Mouse (Mus musculus) erythroblast, embryonic 14.5 days (primary cell): Measurements from ENCODE around the gene Nme3. TPM values are rescaled to one million over a fixed set of nuclear protein-coding genes. Genes with fewer than 3 reads are reported as not detected.

Experiments
- H3K27me3 ChIP-seq: 2 replicates; pipeline ENCODE4 v1.6.1; 2012; ENCODE audit warnings: inconsistent platforms; ENCODE audit not compliant: control insufficient read depth
- H3K36me3 ChIP-seq: 2 replicates; pipeline ENCODE4 v1.6.1; 2012; ENCODE audit warnings: mild to moderate bottlenecking, inconsistent platforms; ENCODE audit not compliant: control insufficient read depth
- H3K4me1 ChIP-seq: 2 replicates; pipeline ENCODE4 v1.6.1; 2012; ENCODE audit warnings: inconsistent platforms; ENCODE audit not compliant: control insufficient read depth
- H3K4me3 ChIP-seq: replicated peaks from 2 replicates; pipeline ENCODE3; 2012; ENCODE audit warnings: moderate library complexity, mild to moderate bottlenecking, inconsistent platforms
- H3K9me3 ChIP-seq: 2 replicates; pipeline ENCODE4 v1.6.1; 2012; ENCODE audit warnings: low read length, inconsistent platforms, mixed read lengths; ENCODE audit not compliant: control insufficient read depth
- GATA1 ChIP-seq: IDR thresholded peaks from 2 replicates; pipeline ENCODE4 v1.6.1; 2012; ENCODE audit warnings: low read length, inconsistent platforms, mixed read lengths
- TAL1 ChIP-seq: IDR thresholded peaks from 3 replicates; pipeline ENCODE4 v1.6.1; 2012; ENCODE audit warnings: low read length, inconsistent platforms, mixed read lengths
- polyA plus RNA-seq: library from polyadenylated mRNA; stranded (reverse); fragments of >175 nt; gene quantifications from 2 replicates; pipeline ENCODE4 v1.2.3, GENCODE M21; 2012

The Nme3 gene
- polyA plus RNA-seq: 14.9 and 16.7 TPM in 2 replicates

DNA sequence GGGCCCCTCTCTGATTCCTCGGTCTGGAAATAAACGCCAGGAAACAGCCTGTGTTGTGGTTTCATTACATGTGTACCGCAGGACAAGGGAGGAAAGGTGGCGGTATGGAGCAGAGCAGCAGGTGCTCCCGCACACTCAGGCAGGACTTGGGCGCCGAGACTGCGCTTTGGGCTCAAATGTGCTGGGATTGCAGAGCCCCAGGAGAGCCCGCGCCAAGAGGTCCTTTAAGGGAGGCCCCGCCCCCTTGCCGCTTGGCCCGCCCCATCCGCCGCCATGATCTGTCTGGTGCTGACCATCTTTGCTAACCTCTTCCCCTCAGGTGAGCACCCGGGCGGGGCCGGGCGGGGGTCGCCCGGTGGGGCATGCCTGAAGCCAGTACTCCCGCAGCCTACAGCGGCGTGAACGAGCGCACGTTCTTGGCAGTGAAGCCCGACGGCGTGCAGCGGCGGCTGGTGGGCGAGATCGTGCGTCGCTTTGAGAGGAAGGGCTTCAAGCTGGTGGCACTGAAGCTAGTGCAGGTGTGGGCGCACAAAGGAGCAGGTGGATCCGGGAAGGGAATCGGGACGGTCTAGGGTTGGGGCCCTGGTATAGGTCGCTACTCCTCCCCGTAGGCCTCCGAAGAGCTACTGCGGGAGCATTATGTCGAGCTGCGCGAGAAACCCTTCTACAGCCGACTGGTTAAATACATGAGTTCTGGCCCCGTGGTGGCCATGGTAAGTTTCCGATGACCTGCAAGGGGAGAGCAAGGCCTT lies at the start of gene Nme3:
Nme3 (plus strand) TSS at position 260 of the 752 bp plus-strand sequence.
- H3K36me3 ChIP-seq: peaks cover 81% of the 10 kb centered on the region
- H3K4me3 ChIP-seq: peak within 1 kb of the TSS; percentile 64
- no peaks in the 10 kb centered on the region for H3K9me3 ChIP-seq
- TF ChIP-seq GATA1: no peak
- no peak for TF ChIP-seq TAL1
- no peaks in the 10 kb centered on the region for H3K27me3 ChIP-seq
- peaks cover 83% of the 10 kb centered on the region for H3K4me1 ChIP-seq

DNA sequence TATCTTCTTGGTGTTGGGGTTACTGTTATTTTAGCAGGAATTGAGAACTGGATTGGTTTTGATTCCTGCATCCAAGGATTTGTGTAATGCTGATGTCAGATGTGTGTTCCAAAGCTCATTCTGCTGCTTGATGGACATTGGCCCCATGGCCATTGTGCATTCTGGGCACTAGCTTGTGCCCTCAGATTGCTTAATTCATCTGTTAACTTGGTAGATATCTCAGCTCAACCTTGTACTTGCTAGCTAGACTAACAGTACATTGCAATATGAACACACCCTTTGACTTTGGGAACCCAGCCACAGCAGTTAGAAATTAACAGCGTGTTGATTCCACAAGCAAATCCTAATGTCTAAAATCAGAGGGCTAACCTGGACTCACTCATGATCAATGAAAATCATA lies 48.9 kb upstream of the Nme3 start:
- peaks cover 10% of the 10 kb centered on the region for H3K27me3 ChIP-seq
- H3K4me3 ChIP-seq: peak overlapping the region; percentile 70
- peaks cover 17% of the 10 kb centered on the region for H3K36me3 ChIP-seq
- H3K4me1 ChIP-seq: peaks cover 56% of the 10 kb centered on the region
- no peak for TF ChIP-seq GATA1
- TF ChIP-seq TAL1: no peak
- no peaks in the 10 kb centered on the region for H3K9me3 ChIP-seq

DNA sequence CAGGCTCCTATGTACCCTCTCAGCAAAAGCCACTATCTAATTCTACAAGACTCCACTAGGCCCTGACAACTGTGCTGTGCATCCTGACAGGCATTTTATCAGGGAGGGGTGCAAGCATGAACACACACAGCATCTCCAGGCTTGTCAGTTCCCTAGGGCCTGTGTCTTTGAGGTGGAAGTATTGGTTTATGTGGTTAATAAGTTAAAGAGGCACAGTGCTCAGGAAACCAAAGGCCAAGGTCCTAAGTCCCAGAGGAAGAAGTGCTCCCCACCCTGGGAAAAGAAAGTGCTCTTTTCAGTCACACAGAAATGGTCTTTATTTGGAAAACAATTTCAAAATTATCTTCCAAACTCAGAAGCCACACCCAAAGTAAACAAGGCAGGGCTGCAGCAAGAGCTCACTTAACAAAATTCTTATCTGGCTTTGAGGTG lies 47.7 kb upstream of the Nme3 start:
- Histone ChIP-seq H3K27me3 (peaks cover 10% of the 10 kb centered on the region), H3K36me3 (peaks cover 28% of the 10 kb centered on the region), H3K9me3 (no peaks in the 10 kb centered on the region), H3K4me1 (peaks cover 59% of the 10 kb centered on the region), H3K4me3 (peak overlapping the region; percentile 70)
- 0 out of 2 replicates have a peak, but pooled peaks have one; percentile 12 for TF ChIP-seq GATA1
- TF ChIP-seq TAL1: peak; percentile 42; the same call in 2 of the 3 replicates

DNA sequence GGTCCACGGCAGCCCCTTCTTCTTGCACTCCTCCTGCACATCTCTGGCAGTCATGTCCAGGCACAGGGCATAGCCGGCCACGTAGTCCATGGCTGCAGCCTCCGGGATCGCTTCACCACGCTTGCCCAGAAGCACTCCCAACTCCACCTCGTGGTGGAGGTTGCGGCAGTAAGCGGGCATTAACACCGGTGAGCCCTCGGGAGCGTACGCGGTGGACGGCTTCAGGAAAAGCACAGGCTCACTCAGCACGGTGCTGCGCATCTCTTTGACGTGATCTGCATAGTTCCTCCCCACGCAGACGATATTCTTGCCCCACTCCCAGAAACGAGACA lies 46.6 kb upstream of the Nme3 start:
- peaks cover 3% of the 10 kb centered on the region; the same call in 1 of the 2 replicates for H3K27me3 ChIP-seq
- peaks cover 59% of the 10 kb centered on the region for H3K4me1 ChIP-seq
- no peaks in the 10 kb centered on the region for H3K9me3 ChIP-seq
- peak overlapping the region; percentile 70 for H3K4me3 ChIP-seq
- H3K36me3 ChIP-seq: peaks cover 39% of the 10 kb centered on the region
- TF ChIP-seq TAL1 (no peak), GATA1 (no peak)

DNA sequence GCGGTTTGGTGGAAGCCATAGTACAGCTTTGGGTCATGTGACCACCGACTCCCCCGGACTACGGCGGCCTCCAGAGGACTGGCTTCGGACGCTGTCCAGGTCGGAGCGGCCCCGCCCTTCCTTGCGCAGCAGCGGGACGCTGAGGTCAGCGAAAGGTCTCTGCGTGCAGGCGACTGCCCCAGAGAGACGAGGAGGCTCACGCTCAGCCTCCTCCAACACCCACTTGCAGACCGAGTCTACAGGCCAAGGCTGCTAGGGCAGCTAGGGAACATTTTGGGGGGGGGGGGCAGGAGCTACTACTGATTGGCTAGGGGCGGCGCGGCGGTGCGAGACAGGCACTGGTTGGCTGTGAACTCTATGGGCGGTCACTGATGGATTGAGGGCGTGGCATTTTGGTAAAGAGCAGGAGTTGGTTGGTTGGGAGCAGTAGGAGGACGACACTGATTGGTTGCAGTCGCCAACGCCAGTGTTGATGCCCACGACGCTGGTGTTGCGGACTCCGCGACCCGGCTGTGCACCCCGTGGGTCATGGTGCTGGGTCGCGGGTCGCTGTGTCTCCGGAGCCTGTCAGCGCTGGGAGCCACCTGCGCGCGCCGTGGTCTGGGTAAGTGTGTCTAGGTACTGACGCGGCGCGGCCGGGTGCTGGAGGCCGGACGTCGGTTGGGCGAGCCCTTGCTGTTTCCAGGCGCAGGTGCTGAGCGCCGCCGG lies 46.1 kb upstream of the Nme3 start, which contains the start of gene Fahd1:
Fahd1 (minus strand) TSS at position 300 of the 708 bp plus-strand sequence.
- Histone ChIP-seq H3K36me3 (peaks cover 44% of the 10 kb centered on the region), H3K4me3 (peak within 1 kb of the TSS; percentile 70), H3K4me1 (peaks cover 54% of the 10 kb centered on the region), H3K9me3 (no peaks in the 10 kb centered on the region), H3K27me3 (no peaks in the 10 kb centered on the region)
- TF ChIP-seq TAL1: no peak
- TF ChIP-seq GATA1: no peak

DNA sequence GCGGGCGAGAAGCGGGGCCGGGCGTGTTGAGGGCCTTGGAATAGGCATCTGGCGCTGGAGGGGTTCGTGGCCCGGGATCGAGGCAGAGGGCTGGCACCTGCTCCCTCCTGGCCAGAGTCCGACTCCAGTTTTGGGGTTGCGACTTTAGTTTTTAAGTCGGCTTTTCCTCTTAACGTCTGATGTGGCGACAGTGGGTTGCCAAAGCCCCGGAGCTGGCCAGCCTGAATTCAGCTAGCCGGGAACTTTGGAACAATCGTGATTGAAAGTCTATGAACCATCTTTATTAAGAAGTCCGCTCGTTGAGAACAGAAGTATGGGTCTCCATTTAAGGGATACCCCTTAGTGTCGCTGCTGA lies 45.5 kb upstream of the Nme3 start:
- no peaks in the 10 kb centered on the region for H3K9me3 ChIP-seq
- no peak for TF ChIP-seq TAL1
- no peak for TF ChIP-seq GATA1
- no peaks in the 10 kb centered on the region for H3K27me3 ChIP-seq
- H3K4me3 ChIP-seq: peak overlapping the region; percentile 70
- H3K36me3 ChIP-seq: peaks cover 50% of the 10 kb centered on the region
- peaks cover 57% of the 10 kb centered on the region for H3K4me1 ChIP-seq

DNA sequence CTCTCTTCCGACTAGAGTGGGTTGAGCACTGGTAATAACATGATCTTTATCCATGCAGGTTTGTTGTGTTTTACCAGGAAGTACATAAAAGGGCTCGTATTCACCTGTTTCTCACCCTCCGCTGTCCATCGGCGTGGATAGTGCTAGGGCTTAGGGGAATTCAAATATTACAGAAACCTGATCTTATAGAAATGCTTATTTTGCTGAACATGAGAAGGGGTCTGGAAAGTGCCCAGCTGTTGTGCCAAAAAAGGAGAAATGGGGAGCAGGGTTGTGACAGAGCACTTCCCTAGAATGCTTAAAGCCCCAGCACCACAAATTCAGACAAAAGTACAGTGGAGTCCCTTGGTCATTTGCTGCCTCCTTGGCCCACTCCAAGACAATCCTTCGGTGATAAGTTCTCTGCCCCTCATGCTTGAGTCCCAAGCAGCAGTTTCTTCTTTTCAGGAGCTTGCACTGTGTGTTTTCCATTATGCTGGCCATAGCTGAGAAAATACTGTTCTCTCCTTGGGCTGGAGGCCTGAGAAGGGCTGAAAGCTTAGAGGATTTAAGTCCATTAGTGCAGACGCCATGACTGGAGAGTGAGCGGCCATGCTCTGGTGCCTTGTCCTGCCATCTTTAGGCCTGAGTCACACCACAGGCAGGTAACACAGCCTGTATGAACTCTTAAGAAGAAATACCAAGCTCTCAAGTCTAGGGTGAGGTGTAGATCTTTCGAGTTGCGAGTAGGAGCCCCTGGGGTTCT lies 44.7 kb upstream of the Nme3 start:
- Histone ChIP-seq H3K27me3 (no peaks in the 10 kb centered on the region), H3K36me3 (peaks cover 53% of the 10 kb centered on the region), H3K9me3 (no peaks in the 10 kb centered on the region), H3K4me3 (peak overlapping the region; percentile 70), H3K4me1 (peaks cover 59% of the 10 kb centered on the region)
- TF ChIP-seq TAL1: no peak
- no peak for TF ChIP-seq GATA1

DNA sequence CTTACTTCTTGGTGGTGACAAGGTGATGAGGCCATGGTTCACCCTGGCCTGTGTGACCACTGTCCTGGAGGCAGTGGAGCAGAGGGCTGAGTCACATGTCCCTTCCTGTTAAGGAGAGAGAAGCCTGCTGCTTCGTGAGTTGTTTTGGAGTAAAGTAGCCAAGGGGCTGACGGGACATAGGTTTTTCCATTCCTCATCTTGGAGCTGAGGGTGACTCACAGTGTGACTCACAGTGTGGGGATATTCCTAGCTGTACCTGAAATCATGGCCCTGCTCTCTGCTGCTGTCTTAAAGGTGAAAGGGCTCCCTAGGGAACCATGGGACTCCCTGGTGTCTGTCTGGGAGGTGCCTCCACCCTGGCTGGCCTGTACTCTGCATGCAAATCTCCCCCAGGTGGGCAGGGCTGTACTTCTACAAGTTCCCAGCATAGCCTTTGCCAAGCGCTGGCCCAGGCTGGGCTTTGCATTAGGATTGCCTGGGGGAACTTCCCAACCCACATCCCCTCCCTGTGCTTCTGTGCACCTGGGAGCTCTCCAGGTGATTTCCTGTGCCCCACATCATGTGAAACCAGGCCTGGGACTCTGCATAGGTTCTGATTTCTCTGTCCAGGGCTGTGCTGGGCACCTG lies 40.3 kb upstream of the Nme3 start:
- Histone ChIP-seq H3K36me3 (peaks cover 83% of the 10 kb centered on the region), H3K4me3 (no peak overlapping the region), H3K27me3 (no peaks in the 10 kb centered on the region), H3K9me3 (no peaks in the 10 kb centered on the region), H3K4me1 (peaks cover 72% of the 10 kb centered on the region)
- TF ChIP-seq GATA1 (no peak), TAL1 (no peak)

DNA sequence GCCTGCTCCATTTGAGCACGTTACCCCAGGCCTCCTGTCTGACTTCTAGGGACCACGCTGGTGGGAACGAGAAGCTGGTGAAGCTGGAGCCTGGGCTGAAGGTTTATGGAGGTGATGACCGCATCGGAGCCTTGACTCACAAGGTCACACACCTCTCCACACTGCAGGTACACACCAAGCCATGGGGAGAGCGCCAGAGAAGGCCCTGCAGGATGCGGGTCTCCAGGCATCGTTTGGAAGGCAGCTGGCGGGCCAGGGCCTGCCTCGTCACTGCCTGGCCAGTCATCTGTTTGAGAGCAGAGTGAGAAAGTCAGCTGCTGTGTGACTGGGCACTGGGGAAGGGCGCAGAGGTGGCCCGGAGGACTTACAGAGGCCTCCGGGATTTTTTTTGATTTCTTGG lies 39.7 kb upstream of the Nme3 start:
- Histone ChIP-seq H3K27me3 (no peaks in the 10 kb centered on the region), H3K9me3 (no peaks in the 10 kb centered on the region), H3K36me3 (peaks cover 90% of the 10 kb centered on the region), H3K4me1 (peaks cover 71% of the 10 kb centered on the region), H3K4me3 (no peak overlapping the region)
- no peak for TF ChIP-seq GATA1
- TF ChIP-seq TAL1: no peak
